Mouse (Mus musculus): ENCODE results near the gene Gas2l1. TPM values are rescaled to one million over a fixed set of nuclear protein-coding genes. Genes with fewer than 3 reads are reported as not detected.

The Gas2l1 gene
- total RNA-seq, 1 experiment from 2014 or later, result 42.4 TPM

DNA sequence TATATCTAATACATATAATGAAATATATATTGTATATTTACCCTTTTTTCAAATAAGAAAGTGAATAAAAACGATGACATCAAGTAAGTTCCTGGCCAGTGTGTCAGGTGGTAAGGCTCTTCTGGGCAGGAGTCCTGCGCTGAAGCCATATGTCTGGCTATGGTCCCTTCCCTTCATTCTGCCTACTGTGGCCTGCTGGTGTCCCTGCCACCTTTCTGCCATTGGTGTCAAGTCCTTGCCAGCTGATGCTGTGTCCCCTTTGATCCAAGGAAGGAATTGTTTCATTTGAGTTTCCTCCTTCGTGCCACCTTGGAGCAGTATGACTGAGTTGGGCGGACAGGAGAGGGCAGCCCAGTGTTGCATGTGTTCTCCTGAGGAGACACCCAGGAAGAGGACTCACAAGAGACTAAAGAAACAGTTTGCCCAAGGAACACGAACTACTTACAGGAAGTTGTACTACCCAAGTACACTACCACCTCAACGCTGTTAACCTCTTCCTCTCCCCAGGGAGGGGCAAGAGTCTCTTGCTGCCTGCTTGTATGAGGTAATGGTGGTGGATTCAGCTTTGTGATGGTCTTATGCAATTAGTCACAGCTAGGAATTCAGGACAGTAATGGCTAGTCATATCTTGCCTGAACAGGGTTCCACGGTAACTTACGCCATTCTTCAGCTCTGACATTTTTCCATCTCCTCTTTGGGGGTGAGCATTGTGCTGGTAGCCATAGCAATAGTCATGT, 22.3 kb downstream of the Gas2l1 start:
- DNase-seq, result no peak

DNA sequence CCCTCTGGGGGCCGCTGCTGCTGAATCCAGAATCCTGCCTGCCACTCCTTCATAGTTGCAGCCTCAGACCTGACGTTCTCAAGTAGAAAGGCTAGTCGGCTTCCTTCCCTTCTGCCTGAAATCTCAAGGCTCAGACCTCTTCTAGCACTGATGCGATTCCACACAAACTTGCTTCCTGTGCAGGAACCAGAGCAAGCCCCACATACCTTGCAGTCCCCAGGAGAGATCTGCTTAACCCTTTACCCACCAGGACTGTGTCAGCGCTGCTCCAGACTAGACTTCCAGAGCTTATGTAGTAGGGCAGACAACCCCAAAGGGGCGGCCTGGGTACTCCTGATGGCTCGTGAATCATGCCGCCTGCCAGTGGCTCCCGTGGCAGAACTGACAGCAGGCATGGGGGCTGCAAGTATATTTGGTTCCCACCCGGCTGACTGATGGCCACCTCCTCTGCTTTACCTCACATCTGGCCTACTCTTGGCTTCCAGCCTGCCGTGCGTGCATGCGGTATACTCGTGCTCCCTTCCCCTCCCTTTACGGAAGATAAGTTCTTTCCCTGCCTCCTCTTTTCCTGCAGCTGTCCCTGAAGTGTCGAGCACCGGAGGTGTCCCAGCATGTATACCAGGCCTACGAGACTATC, 23.9 kb downstream of the Gas2l1 start:
- DNase-seq, result no peak

DNA sequence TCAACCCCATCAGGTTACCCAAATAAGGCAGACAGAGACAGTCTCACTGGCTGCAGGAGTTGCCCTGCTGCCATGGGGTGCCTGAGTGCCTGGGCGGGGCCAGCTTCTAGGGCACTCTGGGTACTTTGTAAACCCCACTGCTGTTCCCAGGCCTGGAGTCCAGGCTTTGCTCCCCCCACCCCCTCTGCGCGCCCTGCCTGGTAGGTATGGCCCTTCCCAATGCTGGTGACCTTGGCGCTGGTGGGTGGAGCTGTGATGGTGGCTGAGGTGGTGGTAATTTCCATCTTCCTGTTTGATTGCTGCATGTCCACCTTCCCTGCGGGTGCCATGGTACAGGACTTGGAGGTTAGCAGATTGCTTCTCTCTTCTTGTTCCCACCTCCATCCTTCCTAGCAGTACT, 24.5 kb downstream of the Gas2l1 start:
- DNase-seq, result no peak

DNA sequence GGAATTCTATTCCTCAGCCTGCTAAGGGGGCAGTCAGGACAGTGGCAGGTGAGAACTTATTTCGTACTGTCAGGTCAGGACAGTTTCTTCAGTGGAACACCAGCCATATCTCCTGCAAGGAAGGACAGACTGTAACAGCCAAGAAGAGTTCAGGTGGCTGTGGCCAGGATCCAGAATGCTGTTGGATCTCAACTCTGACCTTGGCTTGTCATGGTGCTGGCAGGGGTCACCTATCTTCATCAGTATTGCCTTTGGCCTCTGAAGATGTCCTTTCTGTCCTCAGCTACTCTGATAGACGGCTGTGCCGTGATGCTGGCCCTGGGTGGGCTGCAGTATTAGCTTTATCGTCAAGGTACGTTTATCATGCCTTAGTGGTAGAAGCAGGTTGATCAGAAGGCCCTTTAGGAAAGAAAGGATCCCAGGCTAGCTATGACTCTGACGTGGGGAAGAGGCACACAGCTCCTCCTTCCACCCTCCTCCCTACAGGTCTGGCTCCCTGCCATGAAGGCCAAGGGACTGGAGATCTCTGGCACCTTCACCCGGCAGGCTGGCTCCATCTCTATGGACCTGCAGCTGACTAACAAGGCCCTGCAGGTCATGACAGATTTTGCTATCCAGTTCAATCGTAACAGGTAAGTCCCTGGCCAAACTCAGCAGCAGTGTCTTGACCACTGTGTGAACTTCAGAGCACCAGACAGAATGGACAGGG, 27.8 kb downstream of the Gas2l1 start:
- peak; percentile 74 for DNase-seq

DNA sequence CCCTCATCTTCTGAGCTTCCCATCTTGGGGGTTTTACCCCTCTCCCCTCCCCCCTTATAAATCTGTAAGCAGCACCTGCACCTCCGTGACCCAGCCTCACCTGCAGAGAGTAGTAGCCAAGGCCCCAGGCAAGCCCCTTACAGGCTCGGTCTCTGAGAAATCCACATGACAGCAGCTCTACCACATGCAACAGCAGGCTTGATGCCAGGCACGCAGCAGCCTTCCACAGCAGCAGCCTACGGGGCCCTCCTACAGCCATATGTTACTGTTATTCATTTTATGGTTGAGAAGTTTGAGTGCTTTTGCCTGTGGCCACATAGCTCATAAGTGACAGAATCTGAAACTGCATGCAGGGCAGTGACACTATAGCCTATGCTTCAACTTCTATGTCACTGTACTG, 29.7 kb downstream of the Gas2l1 start:
- DNase-seq, result no peak

DNA sequence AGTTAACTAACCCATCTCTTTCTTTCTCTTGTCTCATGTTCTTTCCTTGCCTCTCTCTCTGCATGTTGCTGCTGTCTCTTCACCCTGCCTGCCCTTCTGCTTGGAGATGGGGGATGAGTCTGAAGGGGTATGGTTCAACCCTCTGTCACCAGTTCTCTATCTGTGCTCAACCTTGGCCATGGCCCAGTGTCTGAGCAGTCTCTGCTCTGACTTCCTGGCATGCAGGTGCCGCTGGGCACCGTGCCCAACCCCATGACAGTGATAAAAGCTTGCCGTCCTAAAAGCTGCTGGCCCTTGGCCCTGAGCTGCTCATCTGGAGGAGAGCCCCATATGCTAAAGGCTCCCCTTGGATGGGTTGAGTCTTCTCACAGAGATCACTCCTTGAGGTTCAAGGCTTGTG, 32.0 kb downstream of the Gas2l1 start:
- DNase-seq, result peak; percentile 81

DNA sequence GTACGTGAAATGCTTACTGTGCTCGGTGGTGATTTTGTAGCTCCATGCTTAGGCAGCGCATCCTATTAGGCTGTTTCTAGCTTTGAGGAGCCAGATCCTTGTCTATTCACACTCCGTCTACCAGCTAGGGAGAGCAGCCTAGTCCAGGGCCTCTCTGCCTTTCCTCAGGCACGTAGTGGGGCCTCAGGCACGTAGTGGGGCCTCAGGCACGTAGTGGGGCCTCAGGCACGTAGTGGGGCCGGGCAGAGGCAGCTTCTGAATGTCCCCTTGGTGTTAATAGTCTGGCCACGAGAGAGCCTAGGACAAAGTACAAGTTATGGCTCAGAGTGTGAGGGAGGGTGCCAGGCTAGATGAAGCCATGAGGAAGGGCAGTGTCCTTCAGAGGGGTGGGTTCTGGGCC, 32.4 kb downstream of the Gas2l1 start:
- no peak for DNase-seq

DNA sequence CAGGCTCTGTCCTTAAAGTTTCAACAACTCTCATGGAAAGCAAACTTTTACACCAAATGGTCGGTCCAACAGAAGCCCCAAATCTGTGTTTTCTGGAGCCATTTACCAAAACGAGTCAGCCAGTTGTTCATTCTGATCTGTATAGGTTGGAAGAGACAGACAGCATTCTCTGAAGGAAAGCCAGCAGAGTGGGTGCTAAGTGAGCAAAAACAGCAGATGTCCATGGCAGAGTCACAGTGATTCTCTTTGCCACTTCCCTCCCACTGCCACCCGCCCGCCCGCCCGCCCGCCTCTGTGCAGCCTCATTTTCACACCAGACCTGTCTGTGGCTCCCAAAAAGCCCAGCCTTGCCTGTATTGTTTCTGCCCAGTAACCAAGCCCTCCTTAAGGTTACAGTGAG, 36.9 kb downstream of the Gas2l1 start:
- no peak for DNase-seq

DNA sequence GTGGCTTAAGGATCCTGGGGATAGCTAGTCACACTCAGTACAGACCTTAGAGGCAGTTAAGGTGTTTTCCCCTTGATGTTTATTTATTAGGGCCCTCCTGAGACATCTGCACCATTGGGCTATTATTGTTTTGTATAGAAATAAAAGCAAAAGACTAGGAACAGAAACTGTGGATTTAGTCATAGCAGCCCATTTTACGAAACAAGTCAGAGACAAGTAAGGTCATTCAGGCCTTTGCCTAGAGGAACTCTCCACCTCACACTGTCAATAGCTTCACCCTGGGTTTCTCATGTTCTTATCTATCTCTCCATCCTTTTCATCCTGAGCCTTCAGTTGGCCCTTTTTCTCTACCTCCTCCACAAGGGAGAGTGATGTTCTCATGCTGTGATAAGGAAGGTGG, 40.0 kb downstream of the Gas2l1 start:
- DNase-seq, result no peak

DNA sequence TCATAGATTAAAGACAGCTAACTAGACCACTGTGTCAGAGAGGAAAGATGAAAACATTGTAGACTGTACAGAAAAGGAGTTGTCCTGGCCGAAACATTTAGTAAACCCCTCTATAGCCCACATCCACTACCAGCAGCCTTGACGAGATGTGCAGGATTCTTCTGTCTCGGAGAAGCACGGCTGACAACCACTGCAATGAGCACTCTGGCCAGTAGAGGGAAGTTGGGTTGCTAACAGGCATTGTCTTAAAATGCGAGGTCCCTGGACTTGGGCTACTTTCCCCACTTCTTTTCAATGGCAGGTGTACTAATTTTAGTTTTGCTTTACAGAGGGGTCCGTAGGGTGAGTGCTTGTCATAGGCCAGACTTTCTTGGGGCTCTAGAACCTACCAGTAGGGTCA, 47.6 kb downstream of the Gas2l1 start:
- peak; percentile 21 for DNase-seq

DNA sequence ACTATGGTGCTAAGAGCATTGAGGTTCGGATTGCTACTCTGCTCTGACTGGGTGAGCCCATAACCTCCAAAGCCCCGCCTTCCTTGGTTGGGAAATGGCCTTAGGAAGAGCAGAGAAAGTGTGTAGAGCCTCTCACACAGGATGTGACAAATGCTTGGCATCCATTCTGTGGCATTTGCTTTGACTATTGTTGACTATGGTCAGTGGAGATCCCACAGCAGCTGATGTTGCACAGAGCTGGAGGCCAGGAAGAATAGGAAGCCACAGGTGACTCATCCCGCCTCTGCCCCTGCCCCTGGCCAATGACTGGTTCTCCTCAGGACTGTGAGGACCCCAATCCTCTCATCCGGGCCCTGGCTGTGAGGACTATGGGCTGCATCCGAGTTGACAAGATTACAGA, 48.8 kb downstream of the Gas2l1 start:
- DNase-seq, result no peak

DNA sequence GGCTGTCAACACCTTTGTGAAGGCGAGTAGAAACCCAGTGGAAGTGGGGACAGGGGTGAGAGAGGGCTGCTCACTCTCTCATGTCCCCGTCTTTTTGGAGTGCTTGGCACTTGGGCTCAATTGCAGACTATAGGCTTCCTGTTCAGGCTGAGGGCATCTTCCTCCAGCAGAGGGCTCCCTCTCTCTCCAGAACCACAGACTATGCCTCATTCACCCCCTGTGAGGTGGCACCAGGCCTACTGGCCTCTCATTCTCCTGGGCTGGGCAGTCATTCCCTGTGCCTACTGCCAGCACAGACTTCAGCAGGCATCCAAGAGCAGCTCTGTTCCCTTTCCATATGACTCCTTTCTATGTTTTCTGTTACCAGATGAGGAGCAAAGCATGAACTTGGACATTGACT, 49.4 kb downstream of the Gas2l1 start:
- DNase-seq, result peak; percentile 78

DNA sequence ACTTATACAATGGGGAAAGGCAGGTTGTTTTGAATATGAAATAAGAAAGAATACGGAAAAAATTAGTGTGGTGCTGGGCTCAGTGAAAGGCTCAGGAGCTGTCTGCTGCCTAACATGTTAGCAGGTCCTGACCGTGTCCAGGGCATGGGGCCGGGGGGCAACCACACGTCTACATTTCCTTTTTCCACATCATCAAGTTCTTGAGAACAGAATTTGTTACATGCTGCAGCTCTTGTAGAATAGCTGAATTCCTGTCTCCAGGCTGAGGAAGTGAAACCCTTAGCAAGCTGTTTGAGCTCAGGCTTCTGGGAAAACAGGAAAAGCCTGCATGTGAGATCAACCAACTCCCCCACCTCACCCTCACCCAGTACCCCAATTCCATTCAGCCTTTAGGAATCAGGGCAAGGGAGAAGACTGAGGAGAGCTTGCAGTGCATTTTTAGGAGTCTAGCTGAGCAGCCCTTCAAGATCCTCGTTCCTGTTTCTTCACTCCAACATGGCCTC, 52.9 kb downstream of the Gas2l1 start:
- DNase-seq, result no peak

DNA sequence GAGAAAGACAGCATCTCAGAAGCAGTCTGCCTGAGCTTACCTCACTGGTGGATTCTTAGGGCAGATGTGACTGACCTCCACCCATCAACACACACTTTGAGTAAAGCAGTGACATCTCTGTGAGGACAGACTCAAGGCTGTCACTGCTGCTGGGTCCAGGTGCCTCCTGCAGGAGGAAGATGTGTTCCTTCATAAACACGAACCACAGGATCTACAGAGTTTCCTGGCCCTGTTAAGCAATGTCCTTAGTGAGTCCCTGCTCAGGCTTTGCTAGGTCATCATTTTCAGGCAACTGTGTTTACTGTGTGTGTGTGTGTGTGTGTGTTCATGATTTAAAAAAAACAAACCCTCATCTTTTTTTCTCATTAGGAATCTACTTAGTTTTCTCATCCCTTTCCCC, 53.6 kb downstream of the Gas2l1 start:
- no peak for DNase-seq

DNA sequence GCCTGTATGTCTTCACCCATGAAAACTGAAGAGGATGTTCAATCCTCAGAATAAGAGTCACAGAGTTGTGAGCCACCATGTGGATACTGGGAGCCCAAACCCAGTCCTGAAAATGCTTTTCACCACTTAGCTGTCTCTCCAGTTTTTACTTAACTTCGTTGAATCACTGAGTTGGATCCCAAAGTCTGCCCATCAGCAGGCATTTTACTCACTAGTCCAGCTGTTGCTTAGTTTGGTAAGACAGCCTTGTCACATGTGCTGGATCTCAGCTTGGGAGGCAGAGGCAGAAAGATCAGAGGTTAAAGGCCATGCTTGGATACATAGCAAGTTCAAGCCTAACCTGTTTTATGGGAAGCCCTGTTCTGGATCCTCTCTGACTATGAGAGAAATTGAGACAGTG, 54.9 kb downstream of the Gas2l1 start:
- no peak for DNase-seq

DNA sequence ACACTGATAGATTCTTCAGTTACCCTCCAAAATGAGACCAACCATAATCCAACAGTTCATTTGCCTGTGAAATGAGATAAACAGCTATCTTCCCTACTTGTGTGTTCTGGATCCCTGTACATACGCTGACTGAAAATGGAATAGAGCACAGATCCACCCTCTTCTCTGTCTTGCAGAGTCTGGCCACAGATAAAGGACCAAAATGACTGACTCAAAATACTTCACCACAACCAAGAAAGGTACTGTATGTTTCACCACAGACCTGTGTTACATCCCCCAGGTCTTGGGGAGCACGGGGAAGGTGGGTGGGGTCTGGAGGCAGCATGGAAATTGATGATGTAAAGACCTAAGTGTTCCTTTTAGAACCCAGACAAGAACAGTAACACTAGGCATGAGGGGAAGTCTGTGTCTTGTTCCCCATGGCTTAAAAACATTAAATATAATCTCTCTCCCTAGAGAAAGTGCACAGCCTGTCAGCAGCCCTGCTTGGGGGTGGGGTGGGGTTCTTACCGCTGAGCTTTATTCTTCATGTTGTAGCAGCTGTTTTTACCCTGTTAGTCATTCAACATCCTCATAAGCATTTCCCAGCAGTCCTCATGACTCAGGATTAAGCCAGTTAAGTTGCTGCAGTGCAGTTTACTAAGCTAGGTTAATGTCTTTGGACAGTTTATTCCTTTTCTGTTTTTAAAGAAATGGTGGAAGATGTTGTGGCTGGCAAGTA, 55.6 kb downstream of the Gas2l1 start:
- DNase-seq, result no peak

DNA sequence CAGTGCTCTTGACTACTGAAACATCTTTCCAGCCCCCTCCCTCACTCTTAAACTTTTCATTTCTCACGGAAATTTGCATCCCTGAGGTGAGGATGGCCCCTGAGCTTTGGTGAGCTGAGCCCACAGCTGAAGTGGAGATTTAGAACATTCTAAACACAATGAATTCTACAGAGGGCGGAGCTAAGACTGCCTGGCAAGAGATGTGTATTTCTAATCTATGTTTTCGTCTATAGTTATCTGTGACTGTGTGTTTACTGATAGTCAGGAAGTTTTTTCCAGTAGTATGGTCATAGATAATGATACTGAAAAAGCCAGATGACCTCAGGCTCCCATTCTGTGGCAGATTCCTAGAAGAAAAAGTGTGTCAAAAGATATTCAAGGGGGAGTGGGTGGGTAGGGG, 56.3 kb downstream of the Gas2l1 start:
- DNase-seq, result no peak

DNA sequence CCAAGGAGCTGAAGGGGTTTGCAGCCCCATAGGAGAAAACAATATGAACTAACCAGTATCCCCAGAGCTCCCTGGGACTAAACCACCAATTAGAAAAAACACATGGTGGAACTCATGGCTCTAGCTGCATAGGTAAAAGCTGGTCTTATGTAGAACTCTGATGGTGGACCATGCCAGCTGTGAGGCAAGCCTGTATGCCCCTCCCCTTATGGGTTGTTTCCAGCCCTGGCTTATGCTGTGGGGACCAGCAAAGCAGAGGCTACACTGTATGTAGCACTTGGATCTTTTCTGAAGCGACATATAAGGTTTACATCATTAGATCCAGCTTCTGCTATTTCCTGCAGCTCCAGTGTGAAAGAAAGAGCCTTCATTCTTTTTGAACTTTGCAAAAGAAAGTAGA, 57.9 kb downstream of the Gas2l1 start:
- DNase-seq, result no peak

DNA sequence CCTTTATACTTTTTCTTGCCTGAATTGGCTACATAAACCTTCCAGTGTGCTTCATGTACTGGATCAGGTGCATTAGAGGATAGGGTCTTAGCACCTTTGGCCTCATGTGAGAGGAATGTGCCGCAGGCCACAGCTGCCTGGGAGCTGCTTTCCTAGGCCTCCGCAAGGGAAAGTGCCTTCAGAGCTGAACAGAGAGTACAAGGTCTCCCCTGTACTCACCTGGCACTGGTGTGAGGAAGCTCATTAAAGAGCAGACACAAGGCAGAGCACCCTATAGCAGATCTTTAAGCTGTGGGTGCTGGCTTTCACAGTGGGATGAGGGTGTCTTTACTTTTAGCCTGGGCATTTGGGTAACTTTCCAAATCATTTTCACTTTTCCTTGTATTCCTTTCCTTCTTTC, 59.6 kb downstream of the Gas2l1 start:
- no peak for DNase-seq
